Mouse (Mus musculus): ENCODE results near the gene Stard5. TPM values are rescaled to one million over a fixed set of nuclear protein-coding genes. Genes with fewer than 3 reads are reported as not detected.

Stard5 gene
- polyA plus RNA-seq, 1 experiment from 2014 or later, result 67.7 TPM

DNA sequence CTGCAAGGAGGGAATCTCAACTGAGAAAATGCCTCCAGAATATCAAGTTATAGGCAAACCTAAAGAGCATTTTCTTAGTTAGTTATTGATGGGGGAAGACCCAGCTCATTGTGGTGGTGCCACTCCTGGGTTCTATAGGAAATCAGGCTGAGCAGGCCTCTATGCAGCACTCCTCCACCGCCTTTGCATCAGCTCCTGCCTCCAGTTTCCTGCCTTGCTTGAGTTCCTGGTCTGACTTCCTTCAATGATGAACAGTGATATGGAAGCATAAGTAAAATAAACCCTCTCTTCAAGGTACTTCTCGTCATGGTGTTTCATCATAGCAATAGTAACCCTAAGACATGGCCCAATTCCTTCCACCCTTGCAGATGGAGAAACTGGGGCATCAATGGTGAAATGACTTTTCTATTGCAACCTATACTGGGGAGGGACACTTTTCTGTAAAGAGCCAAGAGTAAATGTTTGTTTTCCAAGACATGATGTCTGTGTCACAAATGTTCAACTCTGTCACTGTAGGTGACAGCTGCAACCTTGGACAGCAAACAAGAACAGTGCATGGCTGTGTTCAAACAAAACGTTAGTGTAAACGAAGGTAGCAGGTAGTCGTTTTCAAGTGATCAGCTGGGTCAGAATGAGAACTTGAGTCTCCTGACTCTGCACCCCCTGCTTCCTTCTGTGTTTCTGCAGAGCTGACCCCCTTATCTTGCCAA, 36.3 kb downstream of the Stard5 start:
- H3K27ac ChIP-seq (ENCODE audit: low read length), result no peak overlapping the region
- 65% methylated on average over 5 of the region's 5 CpGs for WGBS
- H3K27me3 ChIP-seq (replicated peaks; ENCODE audit: control insufficient read depth, insufficient read depth, low read length), result no peaks in the 10 kb centered on the region
- H3K4me2 ChIP-seq (ENCODE audit: low read depth, low read length), result no peak overlapping the region
- 0 out of 2 replicates have a peak, but pooled peaks cover 3% of the 10 kb centered on the region for H3K4me1 ChIP-seq (ENCODE audit: control insufficient read depth, insufficient read depth, low read length)
- ATAC-seq, result no peak
- no peaks in the 10 kb centered on the region for H3K36me3 ChIP-seq (ENCODE audit: control insufficient read depth, insufficient read depth, low read length)
- no peak overlapping the region for H3K4me3 ChIP-seq (ENCODE audit: low read length)
- no peak overlapping the region for H3K9ac ChIP-seq (ENCODE audit: low read depth, low read length)
- H3K9me3 ChIP-seq (ENCODE audit: control insufficient read depth, low read length), result no peaks in the 10 kb centered on the region

GRCm38 (mm10) chr7:83668724-83669123, 37.0 kb downstream of the Stard5 start:
- no peaks in the 10 kb centered on the region for H3K27me3 ChIP-seq (replicated peaks; ENCODE audit: control insufficient read depth, insufficient read depth, low read length)

GRCm38 (mm10) chr7:83671573-83671972, 39.8 kb downstream of the Stard5 start:
- Histone ChIP-seq H3K4me2 (ENCODE audit: low read depth, low read length) (no peak overlapping the region), H3K9ac (ENCODE audit: low read depth, low read length) (no peak overlapping the region), H3K36me3 (ENCODE audit: control insufficient read depth, insufficient read depth, low read length) (no peaks in the 10 kb centered on the region), H3K9me3 (ENCODE audit: control insufficient read depth, low read length) (peaks cover 3% of the 10 kb centered on the region; the same call in 1 of the 2 replicates), H3K27me3 (replicated peaks; ENCODE audit: control insufficient read depth, insufficient read depth, low read length) (no peaks in the 10 kb centered on the region), H3K27ac (ENCODE audit: low read length) (no peak overlapping the region), H3K4me3 (ENCODE audit: low read length) (no peak overlapping the region), H3K4me1 (ENCODE audit: control insufficient read depth, insufficient read depth, low read length) (no peaks in the 10 kb centered on the region)
- WGBS, result 90% methylated on average over 6 of the region's 6 CpGs
- ATAC-seq, result no peak

More at GRCm38 (mm10) chr7:83668724-83669123, 37.0 kb downstream of the Stard5 start:
- ATAC-seq, result no peak
- H3K4me2 ChIP-seq (ENCODE audit: low read depth, low read length), result no peak overlapping the region
- no peak overlapping the region for H3K27ac ChIP-seq (ENCODE audit: low read length)
- no peaks in the 10 kb centered on the region for H3K36me3 ChIP-seq (ENCODE audit: control insufficient read depth, insufficient read depth, low read length)
- H3K4me3 ChIP-seq (ENCODE audit: low read length), result no peak overlapping the region
- WGBS, result 9% methylated on average over 1 of the region's 1 CpGs
- no peaks in the 10 kb centered on the region for H3K9me3 ChIP-seq (ENCODE audit: control insufficient read depth, low read length)
- H3K4me1 ChIP-seq (ENCODE audit: control insufficient read depth, insufficient read depth, low read length), result 0 out of 2 replicates have a peak, but pooled peaks cover 3% of the 10 kb centered on the region
- H3K9ac ChIP-seq (ENCODE audit: low read depth, low read length), result no peak overlapping the region

GRCm38 (mm10) chr7:83675545-83676254, 43.9 kb downstream of the Stard5 start:
- Histone ChIP-seq H3K4me1 (ENCODE audit: control insufficient read depth, insufficient read depth, low read length) (no peaks in the 10 kb centered on the region), H3K9ac (ENCODE audit: low read depth, low read length) (no peak overlapping the region), H3K36me3 (ENCODE audit: control insufficient read depth, insufficient read depth, low read length) (no peaks in the 10 kb centered on the region), H3K9me3 (ENCODE audit: control insufficient read depth, low read length) (peaks cover 3% of the 10 kb centered on the region; the same call in 1 of the 2 replicates), H3K27ac (ENCODE audit: low read length) (no peak overlapping the region), H3K4me3 (ENCODE audit: low read length) (no peak overlapping the region), H3K27me3 (replicated peaks; ENCODE audit: control insufficient read depth, insufficient read depth, low read length) (no peaks in the 10 kb centered on the region), H3K4me2 (ENCODE audit: low read depth, low read length) (no peak overlapping the region)
- ATAC-seq, result no peak
- 24% methylated on average over 5 of the region's 5 CpGs for WGBS

DNA sequence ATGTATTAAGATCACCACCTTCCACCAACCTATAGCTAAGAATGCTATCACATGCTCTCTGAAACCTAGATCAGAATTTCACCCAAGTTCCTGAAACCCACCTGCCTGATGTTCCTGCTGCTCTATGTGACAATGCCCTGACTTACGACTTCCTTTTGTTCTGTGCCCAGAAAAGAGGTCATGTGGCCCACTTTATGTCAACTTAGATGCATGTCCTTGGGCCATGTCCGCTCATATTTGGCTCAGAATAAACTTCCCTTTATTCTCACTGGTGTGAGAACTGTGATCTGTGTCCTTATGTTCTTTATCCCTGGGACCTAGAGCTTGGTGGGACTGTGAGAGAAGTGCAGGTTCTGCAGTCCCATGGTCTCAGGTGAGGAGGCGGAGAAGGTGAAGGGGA, 45.5 kb downstream of the Stard5 start:
- H3K9ac ChIP-seq (ENCODE audit: low read depth, low read length), result no peak overlapping the region
- H3K36me3 ChIP-seq (ENCODE audit: control insufficient read depth, insufficient read depth, low read length), result no peaks in the 10 kb centered on the region
- no peak for ATAC-seq
- WGBS, result 70% methylated on average over 3 of the region's 3 CpGs
- no peaks in the 10 kb centered on the region for H3K27me3 ChIP-seq (replicated peaks; ENCODE audit: control insufficient read depth, insufficient read depth, low read length)
- H3K4me1 ChIP-seq (ENCODE audit: control insufficient read depth, insufficient read depth, low read length), result no peaks in the 10 kb centered on the region
- no peak overlapping the region for H3K4me3 ChIP-seq (ENCODE audit: low read length)
- peaks cover 3% of the 10 kb centered on the region; the same call in 1 of the 2 replicates for H3K9me3 ChIP-seq (ENCODE audit: control insufficient read depth, low read length)
- H3K27ac ChIP-seq (ENCODE audit: low read length), result no peak overlapping the region
- H3K4me2 ChIP-seq (ENCODE audit: low read depth, low read length), result no peak overlapping the region

DNA sequence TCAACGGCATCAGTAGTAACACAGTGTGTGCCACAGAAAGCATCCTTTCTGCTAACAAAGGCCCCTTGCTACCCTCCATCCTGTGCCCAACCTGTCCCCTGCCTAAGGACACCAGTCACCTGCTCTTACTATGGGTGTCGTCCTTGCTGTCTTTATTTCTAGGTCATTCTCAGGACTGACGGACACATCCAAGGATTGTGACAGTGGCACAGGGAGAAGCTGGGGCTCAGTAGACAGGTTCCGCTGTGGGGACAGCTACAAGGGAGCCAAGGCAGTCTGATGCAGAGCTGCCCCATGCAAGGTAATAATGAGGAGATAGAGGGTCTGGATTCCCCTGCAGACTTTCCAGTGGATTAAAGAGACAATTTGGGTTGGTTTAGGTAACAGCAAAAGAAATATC, 46.7 kb downstream of the Stard5 start:
- Histone ChIP-seq H3K27me3 (replicated peaks; ENCODE audit: control insufficient read depth, insufficient read depth, low read length) (no peaks in the 10 kb centered on the region), H3K9ac (ENCODE audit: low read depth, low read length) (no peak overlapping the region), H3K4me1 (ENCODE audit: control insufficient read depth, insufficient read depth, low read length) (0 out of 2 replicates have a peak, but pooled peaks cover 2% of the 10 kb centered on the region), H3K4me3 (ENCODE audit: low read length) (no peak overlapping the region), H3K36me3 (ENCODE audit: control insufficient read depth, insufficient read depth, low read length) (no peaks in the 10 kb centered on the region), H3K4me2 (ENCODE audit: low read depth, low read length) (no peak overlapping the region), H3K27ac (ENCODE audit: low read length) (no peak overlapping the region), H3K9me3 (ENCODE audit: control insufficient read depth, low read length) (peaks cover 3% of the 10 kb centered on the region; the same call in 1 of the 2 replicates)
- WGBS, result 88% methylated on average over 4 of the region's 4 CpGs
- no peak for ATAC-seq

GRCm38 (mm10) chr7:83682640-83683274, 51.0 kb downstream of the Stard5 start:
- no peak overlapping the region for H3K4me3 ChIP-seq (ENCODE audit: low read length)
- no peak overlapping the region for H3K9ac ChIP-seq (ENCODE audit: low read depth, low read length)
- WGBS, result 24% methylated on average over 6 of the region's 6 CpGs
- H3K27me3 ChIP-seq (replicated peaks; ENCODE audit: control insufficient read depth, insufficient read depth, low read length), result no peaks in the 10 kb centered on the region
- H3K36me3 ChIP-seq (ENCODE audit: control insufficient read depth, insufficient read depth, low read length), result no peaks in the 10 kb centered on the region
- no peak for ATAC-seq
- no peak overlapping the region for H3K27ac ChIP-seq (ENCODE audit: low read length)
- H3K4me2 ChIP-seq (ENCODE audit: low read depth, low read length), result no peak overlapping the region
- H3K9me3 ChIP-seq (ENCODE audit: control insufficient read depth, low read length), result no peaks in the 10 kb centered on the region
- H3K4me1 ChIP-seq (ENCODE audit: control insufficient read depth, insufficient read depth, low read length), result 0 out of 2 replicates have a peak, but pooled peaks cover 2% of the 10 kb centered on the region

GRCm38 (mm10) chr7:83695449-83696212, 63.9 kb downstream of the Stard5 start:
- 31% methylated on average over 6 of the region's 6 CpGs for WGBS
- Histone ChIP-seq H3K4me3 (ENCODE audit: low read length) (no peak overlapping the region), H3K36me3 (ENCODE audit: control insufficient read depth, insufficient read depth, low read length) (no peaks in the 10 kb centered on the region), H3K9me3 (ENCODE audit: control insufficient read depth, low read length) (no peaks in the 10 kb centered on the region), H3K27me3 (replicated peaks; ENCODE audit: control insufficient read depth, insufficient read depth, low read length) (no peaks in the 10 kb centered on the region), H3K4me2 (ENCODE audit: low read depth, low read length) (no peak overlapping the region), H3K4me1 (ENCODE audit: control insufficient read depth, insufficient read depth, low read length) (no peaks in the 10 kb centered on the region), H3K9ac (ENCODE audit: low read depth, low read length) (no peak overlapping the region), H3K27ac (ENCODE audit: low read length) (no peak overlapping the region)
- ATAC-seq, result no peak

Measured in intestine, embryonic 16.5 days (tissue).